Mouse (Mus musculus): ENCODE measurements around the gene Cacng1.

DNA sequence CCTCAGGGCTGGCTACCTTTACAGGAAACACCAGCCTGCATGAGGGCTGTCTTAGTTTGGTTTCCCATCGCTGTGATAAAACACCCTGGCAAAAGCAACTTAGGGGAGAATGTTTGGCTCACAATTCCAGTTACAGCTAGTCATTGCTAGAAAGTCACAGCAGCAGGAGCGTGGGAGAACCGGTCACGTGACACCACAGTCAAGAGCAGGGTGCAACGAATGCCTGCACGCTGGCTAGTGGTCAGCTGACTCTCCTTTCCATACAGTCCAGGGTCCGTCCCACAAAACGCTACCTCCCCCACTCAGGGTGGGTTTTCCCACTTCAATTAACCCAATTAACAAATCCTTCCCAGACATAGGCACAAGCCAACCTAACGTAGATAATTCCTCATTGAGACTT, 43.2 kb upstream of the Cacng1 start:
- TF ChIP-seq POLR2A (IDR thresholded peaks at IDR 0.05; ENCODE audit: low read depth, low read length) = no peak
- no peak for TF ChIP-seq CTCF (conservative IDR thresholded peaks at IDR 0.05; ENCODE audit: insufficient read depth, insufficient read length, low read depth, low read length)
